ENCODE assay signal across 9 mouse cellular contexts in genomic region chr12:29534761-29535300, GRCm38 (mm10). TPM values are rescaled to one million over a fixed set of nuclear protein-coding genes. Genes with fewer than 3 reads are reported as not detected.
DNase-seq lines count a peak whose midpoint lies in the region; ATAC-seq and TF ChIP-seq lines count a peak whose summit lies in the region.
"Had no signal": no experiment of that assay in that cellular context is flagged by ENCODE, and none has a peak within 500 bp of the region (broad histone marks: within the 10 kb centered on the region; RNA-seq: fewer than 3 reads in every experiment).

No protein-coding gene starts in this region.

- H3K4me1 ChIP-seq in intestine, embryonic 15.5 days (replicated peaks), result no peaks in the 10 kb centered on the region
- no peaks in the 10 kb centered on the region for H3K4me1 ChIP-seq in intestine, embryonic 16.5 days (ENCODE audit: control insufficient read depth, insufficient read depth, low read length)
- H3K4me1 ChIP-seq in liver, postnatal 0 days (ENCODE audit: insufficient read depth), result no peaks in the 10 kb centered on the region
- H3K4me1 ChIP-seq: liver, embryonic 15.5 days had no signal

- peak; percentile 31 for DNase-seq in embryo, embryonic 9.5 days (ENCODE audit: extremely low spot score)
- DNase-seq in layer of hippocampus, adult 8-10 months (ENCODE audit: low spot score in 2 of 2), result peak; percentile 56 to 59
- DNase-seq in retina, embryonic 14.5 days (ENCODE audit: low spot score), result peak; percentile 53
- no peak for DNase-seq in liver, postnatal 0 days
- DNase-seq in adrenal gland, postnatal 10 days, result no peak
- no peak for DNase-seq in thymus, postnatal 14 days

- 0 out of 2 replicates have a peak overlapping the region, but pooled peaks have one; percentile 22 for H3K4me2 ChIP-seq in intestine, embryonic 15.5 days (replicated peaks)
- no peak overlapping the region for H3K4me2 ChIP-seq in intestine, embryonic 16.5 days (ENCODE audit: low read depth, low read length)
- no peak overlapping the region for H3K4me2 ChIP-seq in liver, postnatal 0 days (ENCODE audit: low read depth, low read length)
- H3K4me2 ChIP-seq: liver, embryonic 15.5 days had no signal

- no peak overlapping the region for H3K27ac ChIP-seq in intestine, embryonic 15.5 days
- H3K27ac ChIP-seq in intestine, embryonic 16.5 days (ENCODE audit: low read length), result no peak overlapping the region
- no peak overlapping the region for H3K27ac ChIP-seq in liver, postnatal 0 days (ENCODE audit: low read depth)
- H3K27ac ChIP-seq: liver, embryonic 15.5 days had no signal

- H3K4me3 ChIP-seq in intestine, embryonic 15.5 days (replicated peaks), result no peak overlapping the region
- H3K4me3 ChIP-seq in intestine, embryonic 16.5 days (ENCODE audit: low read length), result no peak overlapping the region
- H3K4me3 ChIP-seq in liver, postnatal 0 days (ENCODE audit: low read depth, low read length), result no peak overlapping the region
- H3K4me3 ChIP-seq: liver, embryonic 15.5 days had no signal

- no peaks in the 10 kb centered on the region for H3K36me3 ChIP-seq in intestine, embryonic 15.5 days
- H3K36me3 ChIP-seq in intestine, embryonic 16.5 days (ENCODE audit: control insufficient read depth, insufficient read depth, low read length), result no peaks in the 10 kb centered on the region
- no peaks in the 10 kb centered on the region for H3K36me3 ChIP-seq in liver, postnatal 0 days (replicated peaks; ENCODE audit: insufficient read depth, low read length)
- H3K36me3 ChIP-seq: liver, embryonic 15.5 days had no signal

- peaks cover 25% of the 10 kb centered on the region for H3K27me3 ChIP-seq in intestine, embryonic 15.5 days (replicated peaks)
- peaks cover 29% of the 10 kb centered on the region for H3K27me3 ChIP-seq in intestine, embryonic 16.5 days (replicated peaks; ENCODE audit: control insufficient read depth, insufficient read depth, low read length)
- H3K27me3 ChIP-seq in liver, postnatal 0 days (ENCODE audit: insufficient read depth, low read length), result peaks cover 14% of the 10 kb centered on the region

- no peak overlapping the region for H3K9ac ChIP-seq in intestine, embryonic 15.5 days
- H3K9ac ChIP-seq in intestine, embryonic 16.5 days (ENCODE audit: low read depth, low read length), result no peak overlapping the region
- no peak overlapping the region for H3K9ac ChIP-seq in liver, postnatal 0 days (replicated peaks)
- H3K9ac ChIP-seq: liver, embryonic 15.5 days had no signal

- ATAC-seq in intestine, embryonic 15.5 days, result no peak
- ATAC-seq in intestine, embryonic 16.5 days, result no peak
- ATAC-seq in liver, postnatal 0 days, result no peak

- TF ChIP-seq CTCF in liver, postnatal 0 days (IDR thresholded peaks at IDR 0.05; ENCODE audit: low read depth), result no peak

- WGBS in intestine, embryonic 15.5 days, result 3% methylated on average over 25 of the region's 25 CpGs
- WGBS in intestine, embryonic 16.5 days, result 2% methylated on average over 25 of the region's 25 CpGs
- WGBS in liver, postnatal 0 days (ENCODE audit: insufficient replicate concordance), result 1% methylated on average over 25 of the region's 25 CpGs

- no peaks in the 10 kb centered on the region for H3K9me3 ChIP-seq in intestine, embryonic 15.5 days
- no peaks in the 10 kb centered on the region for H3K9me3 ChIP-seq in intestine, embryonic 16.5 days (ENCODE audit: control insufficient read depth, low read length)
- H3K9me3 ChIP-seq in liver, postnatal 0 days (ENCODE audit: low read length), result no peaks in the 10 kb centered on the region
- H3K9me3 ChIP-seq: liver, embryonic 15.5 days had no signal

- no peak for TF ChIP-seq EP300 in liver, postnatal 0 days (IDR thresholded peaks at IDR 0.05; ENCODE audit: low read depth)

RNA-seq across cellular contexts. Expression of gene Myt1l, which starts 6.6 kb away (rescaled TPM):
- 2.4 and 2.8 TPM in 2 replicates for polyA plus RNA-seq in intestine, embryonic 15.5 days (2015; fragmentation: Nextera tagmentation; extraction: Ambion mirVana)
- 2.0 and 3.3 TPM in 2 replicates for polyA plus RNA-seq in intestine, embryonic 16.5 days (2015; fragmentation: Nextera tagmentation; extraction: Ambion mirVana)
- 100 to 1,000 TPM; 184 to 212 (median 200) TPM for total RNA-seq in layer of hippocampus, adult 8-10 months (2022)
- not detected in 2 replicates for polyA plus RNA-seq in liver, postnatal 0 days (2015; fragmentation: Nextera tagmentation; extraction: Ambion mirVana)
- 1 to 10 TPM; 1.9 to 2.7 TPM for total RNA-seq in adrenal gland, postnatal 10 days (2021)

Comparison
In these comparisons a context has a peak if more than half of its experiments do, and no peak if none do; other contexts are left out.
1. DNase-seq: peak in embryo, embryonic 9.5 days (single experiment), layer of hippocampus, adult 8-10 months (2 of 2) and retina, embryonic 14.5 days (single experiment); none in liver, postnatal 0 days (single experiment), adrenal gland, postnatal 10 days (single experiment) and thymus, postnatal 14 days (single experiment).